Mouse (Mus musculus) intestine, embryonic 16.5 days (tissue): ENCODE measurements around the gene Serpinf2. TPM values are rescaled to one million over a fixed set of nuclear protein-coding genes. Genes with fewer than 3 reads are reported as not detected.
A peak's percentile ranks its signal among the peaks of the same experiment; 100 is the strongest.

Experiments used
- ATAC-seq: fragments of 200-750 bp; cut with Nextera tagmentation; 2 replicates; pipeline ENCODE4 v1.8.0; 2017; ENCODE audit warnings: moderate TSS enrichment, moderate library complexity
- H3K27ac ChIP-seq: fragments of 300-500 bp; sonication (generic); 2 replicates; pipeline ENCODE4 v1.5.1; 2014; ENCODE audit warnings: mild to moderate bottlenecking, low read length
- H3K27me3 ChIP-seq: fragments of 300-500 bp; sonication (generic); replicated peaks from 2 replicates; pipeline ENCODE4 v1.6.1; 2014; ENCODE audit warnings: low read length, control low read depth, mixed read lengths; ENCODE audit not compliant: control insufficient read depth, insufficient read depth
- H3K36me3 ChIP-seq: fragments of 300-500 bp; sonication (generic); 2 replicates; pipeline ENCODE4 v1.6.1; 2014; ENCODE audit warnings: low read length, control low read depth; ENCODE audit not compliant: control insufficient read depth, insufficient read depth
- H3K4me1 ChIP-seq: fragments of 300-500 bp; sonication (generic); 2 replicates; pipeline ENCODE4 v1.6.1; 2014; ENCODE audit warnings: low read length, control low read depth, mixed read lengths; ENCODE audit not compliant: control insufficient read depth, insufficient read depth
- H3K4me2 ChIP-seq: fragments of 300-500 bp; sonication (generic); 2 replicates; pipeline ENCODE4 v1.6.1; 2014; ENCODE audit warnings: low read depth, low read length, control low read depth
- H3K4me3 ChIP-seq: fragments of 300-500 bp; sonication (generic); 2 replicates; pipeline ENCODE4 v1.5.1; 2014; ENCODE audit warnings: mild to moderate bottlenecking, low read length
- H3K9ac ChIP-seq: fragments of 300-500 bp; sonication (generic); 2 replicates; pipeline ENCODE4 v1.6.1; 2014; ENCODE audit warnings: low read depth, low read length
- H3K9me3 ChIP-seq: fragments of 300-500 bp; sonication (generic); 2 replicates; pipeline ENCODE4 v1.6.1; 2016; ENCODE audit warnings: low read length, control low read depth; ENCODE audit not compliant: control insufficient read depth
- WGBS: fragments of 180-500 bp; shearing (Covaris S2); extraction: QIAGEN DNeasy Blood & Tissue Kit; methylation state at CpG from one replicate; pipeline ENCODE4 v1.1.7; 2014; 5-methylcytosine and 5-hydroxymethylcytosine counted together
- polyA plus RNA-seq: library from polyadenylated mRNA; unstranded; fragments of >200 nt; fragmentation: Nextera tagmentation; extraction: Ambion mirVana; gene quantifications from 2 replicates; pipeline ENCODE4 v1.2.1, GENCODE M21; 2015

The Serpinf2 gene
- polyA plus RNA-seq, 1 experiment from 2014 or later, result 32.8 TPM

DNA sequence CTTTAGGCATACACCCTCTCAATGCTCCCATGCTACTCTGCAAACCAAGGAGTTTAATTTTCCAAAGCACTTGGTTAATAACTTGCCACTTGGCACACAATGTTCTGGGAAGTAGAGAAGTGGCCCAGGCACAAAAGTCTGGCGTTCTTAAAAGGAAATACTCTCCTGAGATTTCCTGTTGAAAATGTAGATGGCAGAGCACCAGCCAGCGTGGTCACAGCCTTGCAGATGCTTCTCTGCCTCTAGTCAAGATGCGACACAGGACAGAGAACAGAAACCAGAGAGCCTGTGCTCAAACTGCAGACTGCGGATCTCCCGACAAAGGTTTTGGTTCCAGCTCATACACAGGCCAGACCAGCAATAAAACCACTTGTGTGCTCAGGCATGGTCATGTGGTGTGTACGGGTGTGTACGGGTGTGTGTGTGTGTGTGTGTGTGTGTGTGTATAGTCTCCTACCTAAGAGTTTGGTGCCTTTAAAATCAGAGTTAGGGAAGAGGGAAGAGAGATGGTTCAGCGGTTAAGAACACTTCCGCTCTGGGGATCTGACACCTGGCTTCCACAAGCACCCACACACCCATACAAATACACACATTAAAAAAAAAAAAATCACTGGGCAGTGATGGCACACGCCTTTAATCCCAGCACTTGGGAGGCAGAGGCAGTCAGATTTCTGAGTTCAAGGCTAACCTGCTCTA lies 15.8 kb upstream of the Serpinf2 start:
- Histone ChIP-seq H3K4me1 (peaks cover 24% of the 10 kb centered on the region), H3K9me3 (no peaks in the 10 kb centered on the region), H3K27ac (peak overlapping the region; percentile 68; the same call in 1 of the 2 replicates), H3K4me2 (peak overlapping the region; percentile 90), H3K9ac (peak overlapping the region; percentile 74), H3K4me3 (peak overlapping the region; percentile 75), H3K27me3 (no peaks in the 10 kb centered on the region), H3K36me3 (no peaks in the 10 kb centered on the region)
- ATAC-seq, result no peak
- whole genome bisulfite sequencing, result 69% methylated on average over 10 of the region's 10 CpGs

DNA sequence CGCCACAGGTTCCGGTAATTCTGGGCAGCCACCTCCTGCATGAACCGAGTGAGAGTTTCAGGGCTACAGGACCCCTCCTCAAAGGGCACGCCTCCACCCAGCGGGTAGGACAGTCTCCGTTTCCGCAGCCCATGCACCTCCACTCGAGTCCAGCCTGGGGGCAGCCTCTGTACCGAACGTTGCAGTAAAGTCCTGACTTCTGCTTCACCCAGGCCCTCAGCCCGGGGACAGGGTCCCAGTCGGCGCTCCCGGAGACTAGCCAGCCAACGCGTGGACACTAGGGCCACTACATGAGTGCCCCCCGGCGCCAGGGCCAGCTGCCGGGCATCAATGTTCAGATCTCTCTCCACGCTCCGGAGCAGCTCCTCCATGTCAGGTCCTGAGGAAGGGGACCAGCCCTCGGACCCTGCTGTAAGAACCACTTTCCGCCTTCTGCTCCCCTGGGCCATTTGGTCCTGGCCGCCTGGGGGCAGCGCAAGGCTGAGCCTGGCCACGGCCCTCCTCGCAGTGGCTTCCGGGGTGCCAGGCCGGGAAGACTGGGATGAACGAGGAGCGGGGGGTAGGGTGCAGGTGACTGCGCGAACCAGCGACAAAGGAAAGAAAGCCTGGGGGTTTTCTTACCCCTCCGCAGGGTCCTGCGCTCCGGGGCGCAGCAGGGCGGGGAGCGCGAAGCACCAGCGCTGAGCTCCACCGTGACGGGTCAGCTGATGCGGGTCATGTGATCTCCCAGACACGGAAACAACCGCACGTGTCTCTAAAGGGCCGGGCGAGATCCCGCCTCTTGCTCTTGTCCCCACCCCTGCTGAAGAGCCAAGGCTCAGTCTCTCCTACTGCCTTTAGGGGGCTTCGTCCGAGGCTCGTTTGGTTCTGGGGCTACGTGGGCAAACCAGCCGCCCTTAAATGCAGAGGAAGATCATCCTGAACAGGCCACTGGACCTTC lies 14.9 kb upstream of the Serpinf2 start, which contains the start of gene Wdr81:
TSS of gene Wdr81 (minus strand) at position 727 of the 940 bp plus-strand sequence.
- Histone ChIP-seq H3K4me1 (peaks cover 16% of the 10 kb centered on the region), H3K9me3 (no peaks in the 10 kb centered on the region), H3K27me3 (no peaks in the 10 kb centered on the region), H3K27ac (peak within 1 kb of the TSS; percentile 68; the same call in 1 of the 2 replicates), H3K36me3 (0 out of 2 replicates have a peak, but pooled peaks cover 2% of the 10 kb centered on the region), H3K9ac (peak within 1 kb of the TSS; percentile 74), H3K4me2 (peak within 1 kb of the TSS; percentile 90), H3K4me3 (peak within 1 kb of the TSS; percentile 75)
- ATAC-seq, result peak; percentile 93
- 2% methylated on average over 56 of the region's 56 CpGs for WGBS

DNA sequence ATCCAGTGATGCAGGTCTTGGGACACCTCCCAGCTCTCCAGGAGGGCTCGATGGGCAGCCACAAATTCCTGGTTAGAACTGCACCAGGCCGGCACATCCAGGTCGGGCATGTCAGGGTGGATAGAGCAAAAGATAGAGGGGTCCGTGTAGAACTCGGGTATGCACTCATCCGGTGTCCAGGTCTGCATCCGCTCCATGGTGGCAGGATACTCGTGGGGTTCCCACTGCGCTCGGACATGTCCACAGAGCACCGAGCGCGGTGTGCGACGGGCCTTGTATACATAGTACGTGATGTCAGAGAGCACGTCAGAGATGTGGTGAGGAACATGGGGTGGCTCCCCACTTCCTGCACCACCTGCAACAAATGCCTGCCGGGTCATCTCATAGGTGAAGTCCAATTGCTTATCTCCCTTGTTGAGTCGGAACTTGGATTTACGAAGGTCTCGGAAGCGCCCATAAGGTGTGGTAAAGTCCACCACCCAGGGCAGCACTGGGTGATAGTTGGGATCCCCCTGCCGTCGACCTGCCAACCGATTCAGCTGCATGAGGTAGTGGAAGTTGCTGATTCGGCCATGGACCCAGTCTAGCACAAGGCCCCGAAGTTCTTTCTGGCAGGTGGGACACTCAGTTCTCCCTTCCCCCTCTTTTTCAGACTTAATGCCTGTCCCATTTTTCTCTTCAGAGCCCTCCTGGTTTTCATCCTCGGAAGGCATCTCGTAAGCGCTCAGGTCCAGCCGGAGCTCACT lies 13.6 kb upstream of the Serpinf2 start:
- 91% methylated on average over 31 of the region's 31 CpGs for WGBS
- ATAC-seq, result no peak
- 0 out of 2 replicates have a peak, but pooled peaks cover 5% of the 10 kb centered on the region for H3K36me3 ChIP-seq
- peak overlapping the region; percentile 90; the same call in 1 of the 2 replicates for H3K4me2 ChIP-seq
- H3K9ac ChIP-seq, result peak overlapping the region; percentile 74; the same call in 1 of the 2 replicates
- H3K27ac ChIP-seq, result no peak overlapping the region
- no peaks in the 10 kb centered on the region for H3K27me3 ChIP-seq
- H3K4me1 ChIP-seq, result peaks cover 16% of the 10 kb centered on the region
- H3K4me3 ChIP-seq, result peak overlapping the region; percentile 75
- H3K9me3 ChIP-seq, result no peaks in the 10 kb centered on the region

DNA sequence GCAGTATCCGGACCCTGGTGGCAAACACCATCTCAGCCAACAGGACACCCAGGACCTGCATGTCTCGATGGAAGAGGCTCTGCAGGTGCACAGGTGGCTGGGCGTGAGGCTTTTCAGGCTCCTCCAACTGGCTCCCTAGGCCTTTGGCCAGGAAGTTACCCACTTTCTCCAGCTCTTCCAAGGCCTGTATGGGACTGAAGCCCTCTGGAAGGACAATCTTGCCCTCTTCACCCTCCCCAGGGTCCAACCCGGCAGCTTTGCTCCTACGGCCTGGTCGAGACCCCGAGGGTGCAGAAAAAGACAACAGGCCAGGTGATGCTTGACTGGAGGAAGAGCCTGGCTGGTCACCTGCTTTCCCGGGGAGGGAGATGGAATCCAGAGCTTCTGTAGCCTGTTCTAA lies 12.7 kb upstream of the Serpinf2 start:
- H3K4me2 ChIP-seq, result no peak overlapping the region
- H3K9me3 ChIP-seq, result no peaks in the 10 kb centered on the region
- 0 out of 2 replicates have a peak, but pooled peaks cover 5% of the 10 kb centered on the region for H3K36me3 ChIP-seq
- H3K4me3 ChIP-seq, result no peak overlapping the region
- H3K27ac ChIP-seq, result no peak overlapping the region
- WGBS, result 91% methylated on average over 8 of the region's 8 CpGs
- H3K27me3 ChIP-seq, result no peaks in the 10 kb centered on the region
- no peak for ATAC-seq
- H3K4me1 ChIP-seq, result peaks cover 16% of the 10 kb centered on the region
- H3K9ac ChIP-seq, result no peak overlapping the region

DNA sequence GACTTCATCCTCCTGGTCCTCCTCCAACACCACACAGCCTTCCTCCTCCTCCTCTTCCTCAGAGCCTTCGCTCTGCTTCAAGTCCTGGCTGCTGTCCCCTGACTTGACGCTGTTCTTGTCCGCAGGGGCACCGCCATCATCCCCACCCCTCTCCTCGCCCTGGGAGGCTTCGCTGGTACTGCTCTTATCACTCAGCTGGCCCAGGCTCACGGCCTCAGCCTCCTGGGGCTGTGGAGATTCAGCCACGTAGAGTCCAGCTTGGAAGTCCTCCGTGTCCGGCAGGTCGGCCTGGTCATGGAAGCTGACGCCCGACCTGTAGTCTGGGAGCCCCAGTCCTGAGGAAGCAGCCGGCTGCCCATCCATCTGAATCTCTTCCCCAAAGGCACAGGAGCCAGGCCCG lies 11.5 kb upstream of the Serpinf2 start:
- Histone ChIP-seq H3K27me3 (no peaks in the 10 kb centered on the region), H3K4me3 (no peak overlapping the region), H3K4me2 (no peak overlapping the region), H3K27ac (no peak overlapping the region), H3K9ac (0 out of 2 replicates have a peak overlapping the region, but pooled peaks have one; percentile 11), H3K4me1 (peaks cover 16% of the 10 kb centered on the region), H3K9me3 (no peaks in the 10 kb centered on the region), H3K36me3 (0 out of 2 replicates have a peak, but pooled peaks cover 5% of the 10 kb centered on the region)
- 86% methylated on average over 15 of the region's 15 CpGs for WGBS
- ATAC-seq, result no peak

DNA sequence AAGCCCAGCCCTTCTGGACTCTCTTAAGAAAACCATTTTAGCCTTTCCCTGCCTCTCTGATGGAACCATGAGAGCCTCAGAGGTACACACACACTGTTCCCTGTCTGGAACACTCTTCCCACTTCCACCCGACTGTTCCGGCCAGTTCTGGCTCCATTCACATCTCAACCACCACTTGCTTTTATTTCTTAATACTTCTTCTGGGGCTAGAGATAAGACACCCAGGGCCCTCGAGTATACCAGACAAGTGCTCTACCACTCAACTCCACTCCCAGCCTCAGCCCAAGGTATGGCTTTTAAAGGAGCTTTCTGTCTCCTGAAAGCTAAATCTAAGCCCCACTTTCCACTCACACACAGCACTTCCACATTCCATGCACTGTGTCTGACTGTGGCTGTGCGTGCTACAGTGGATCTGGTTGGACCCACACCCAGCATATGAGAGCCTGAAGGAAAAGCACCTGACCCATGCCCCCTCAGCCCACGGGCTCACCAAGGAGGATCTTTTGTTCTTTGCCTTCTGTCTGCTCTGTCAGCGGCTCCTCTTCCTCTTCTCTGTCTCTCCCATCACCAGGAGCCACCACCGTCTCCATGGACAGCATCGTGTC lies 11.0 kb upstream of the Serpinf2 start:
- Histone ChIP-seq H3K27me3 (no peaks in the 10 kb centered on the region), H3K9ac (no peak overlapping the region), H3K36me3 (peaks cover 5% of the 10 kb centered on the region; the same call in 1 of the 2 replicates), H3K4me1 (peaks cover 16% of the 10 kb centered on the region), H3K9me3 (no peaks in the 10 kb centered on the region), H3K4me3 (no peak overlapping the region), H3K27ac (no peak overlapping the region), H3K4me2 (no peak overlapping the region)
- WGBS, result 87% methylated on average over 8 of the region's 8 CpGs
- no peak for ATAC-seq

DNA sequence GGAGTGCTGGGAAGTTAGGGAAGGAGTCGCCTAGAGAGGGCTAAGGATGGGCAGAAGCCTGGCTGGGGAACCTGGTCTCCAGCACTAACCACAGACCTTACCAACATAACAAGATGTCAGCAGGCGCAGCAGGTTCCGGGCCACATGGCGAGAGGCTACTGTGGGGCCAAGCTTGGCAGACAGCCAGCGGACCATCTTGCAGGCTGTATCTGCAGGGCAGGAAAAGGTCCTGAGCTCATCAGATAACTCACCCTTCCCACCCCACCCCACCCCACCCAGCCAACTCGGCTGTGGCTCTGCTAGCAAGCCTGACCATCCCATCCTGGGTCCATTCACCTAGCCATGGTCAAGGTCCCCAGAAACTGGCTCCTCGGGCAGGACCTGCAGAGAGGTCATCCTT lies 10.3 kb upstream of the Serpinf2 start:
- Histone ChIP-seq H3K27me3 (no peaks in the 10 kb centered on the region), H3K9ac (no peak overlapping the region), H3K4me1 (peaks cover 10% of the 10 kb centered on the region), H3K4me2 (no peak overlapping the region), H3K27ac (no peak overlapping the region), H3K9me3 (no peaks in the 10 kb centered on the region), H3K36me3 (peaks cover 8% of the 10 kb centered on the region; the same call in 1 of the 2 replicates), H3K4me3 (no peak overlapping the region)
- no peak for ATAC-seq
- WGBS, result 62% methylated on average over 7 of the region's 7 CpGs

DNA sequence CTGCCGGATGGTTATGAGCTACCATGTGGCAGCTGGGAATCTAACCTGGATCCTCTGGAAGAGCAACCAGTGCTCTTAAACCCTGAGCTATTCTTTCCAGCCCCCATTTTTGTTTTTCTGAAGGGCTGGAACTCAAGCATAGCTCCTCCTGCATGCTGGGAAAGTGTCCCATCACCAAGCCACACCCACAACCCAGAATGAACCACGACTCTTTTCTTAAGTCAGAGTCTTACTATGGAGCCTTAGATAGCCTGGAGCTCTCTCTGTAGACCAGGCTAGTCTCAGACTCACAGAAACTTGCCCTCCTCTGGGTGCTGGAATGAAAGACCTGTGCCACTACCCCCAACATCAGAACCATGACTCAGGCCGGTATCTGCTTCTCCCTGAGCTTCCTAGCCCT lies 9.2 kb upstream of the Serpinf2 start:
- Histone ChIP-seq H3K4me3 (no peak overlapping the region), H3K4me1 (peaks cover 5% of the 10 kb centered on the region), H3K27me3 (no peaks in the 10 kb centered on the region), H3K36me3 (peaks cover 8% of the 10 kb centered on the region), H3K9me3 (no peaks in the 10 kb centered on the region), H3K4me2 (no peak overlapping the region), H3K9ac (no peak overlapping the region), H3K27ac (no peak overlapping the region)
- no peak for ATAC-seq
- 84% methylated on average over 3 of the region's 3 CpGs for WGBS
